Mouse (Mus musculus) intestine, postnatal 0 days (tissue): ENCODE measurements around the gene Snx20. TPM values are rescaled to one million over a fixed set of nuclear protein-coding genes. Genes with fewer than 3 reads are reported as not detected.

Experiments
- ATAC-seq: fragments of 200-750 bp; cut with Nextera tagmentation; 2 replicates; pipeline ENCODE4 v1.8.0; 2017; ENCODE audit warnings: mild to moderate bottlenecking, moderate TSS enrichment, moderate library complexity
- H3K27ac ChIP-seq: fragments of 300-500 bp; sonication (generic); 2 replicates; pipeline ENCODE4 v1.5.1; 2014; ENCODE audit warnings: mild to moderate bottlenecking, low read depth, low read length, moderate library complexity
- H3K27me3 ChIP-seq: fragments of 300-500 bp; sonication (generic); replicated peaks from 2 replicates; pipeline ENCODE4 v1.6.1; 2014; ENCODE audit warnings: low read length, mixed read lengths; ENCODE audit not compliant: control insufficient read depth, insufficient read depth
- H3K36me3 ChIP-seq: fragments of 300-500 bp; sonication (generic); 2 replicates; pipeline ENCODE4 v1.6.1; 2014; ENCODE audit warnings: mild to moderate bottlenecking, moderate library complexity; ENCODE audit not compliant: control insufficient read depth, insufficient read depth
- H3K4me1 ChIP-seq: fragments of 300-500 bp; sonication (generic); replicated peaks from 2 replicates; pipeline ENCODE4 v1.6.1; 2014; ENCODE audit warnings: antibody characterized with exemption, low read length, mixed read lengths; ENCODE audit not compliant: control insufficient read depth, insufficient read depth
- H3K4me2 ChIP-seq: fragments of 300-500 bp; sonication (generic); replicated peaks from 2 replicates; pipeline ENCODE4 v1.6.1; 2014; ENCODE audit warnings: low read depth, mild to moderate bottlenecking, moderate library complexity
- H3K4me3 ChIP-seq: fragments of 300-500 bp; sonication (generic); 2 replicates; pipeline ENCODE4 v1.5.1; 2014; ENCODE audit warnings: low read depth, low read length
- H3K9ac ChIP-seq: fragments of 300-500 bp; sonication (generic); 2 replicates; pipeline ENCODE4 v1.6.1; 2014; ENCODE audit warnings: mild to moderate bottlenecking, low read depth, low read length
- H3K9me3 ChIP-seq: fragments of 300-500 bp; sonication (generic); 2 replicates; pipeline ENCODE4 v1.6.1; 2016; ENCODE audit warnings: mixed run types; ENCODE audit not compliant: control insufficient read depth
- CTCF ChIP-seq: sonication (generic); IDR thresholded peaks from 2 replicates; pipeline ENCODE4 v1.5.1; 2016; ENCODE audit warnings: low read depth, mild to moderate bottlenecking, control low read depth, antibody characterized with exemption, moderate library complexity
- WGBS: fragments of 180-500 bp; shearing (Covaris S2); extraction: QIAGEN DNeasy Blood & Tissue Kit; methylation state at CpG from one replicate; pipeline ENCODE4 v1.1.7; 2014; 5-methylcytosine and 5-hydroxymethylcytosine counted together
- polyA plus RNA-seq: library from polyadenylated mRNA; unstranded; fragments of >200 nt; fragmentation: Nextera tagmentation; extraction: Ambion mirVana; gene quantifications from 2 replicates; pipeline ENCODE4 v1.2.1, GENCODE M21; 2015

Snx20 gene
- polyA plus RNA-seq, 1 experiment from 2014 or later, result 37.1 TPM

DNA sequence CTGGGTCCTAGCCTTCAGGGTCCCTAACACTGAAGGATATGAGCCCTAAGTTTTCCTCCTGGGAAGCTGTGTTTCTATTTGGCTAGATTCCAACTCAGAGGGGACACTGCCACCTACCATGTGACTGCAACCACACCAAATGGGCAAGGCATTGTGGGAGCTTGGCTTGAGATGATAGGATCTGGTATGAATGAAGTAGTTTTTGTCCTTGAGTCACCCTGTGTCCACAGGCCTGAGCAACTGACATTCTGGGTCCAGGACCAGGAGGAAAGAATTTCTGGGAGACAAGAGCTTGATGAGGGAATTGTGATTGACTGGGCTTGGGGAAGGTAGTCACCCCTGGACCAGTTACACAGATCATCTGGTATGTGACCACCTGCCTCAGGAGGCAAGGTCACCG lies 42.0 kb downstream of the Snx20 start:
- no peaks in the 10 kb centered on the region for H3K27me3 ChIP-seq
- H3K9ac ChIP-seq, result no peak overlapping the region
- no peak overlapping the region for H3K27ac ChIP-seq
- ATAC-seq, result no peak
- no peaks in the 10 kb centered on the region; the same call in 1 of the 2 replicates for H3K36me3 ChIP-seq
- TF ChIP-seq CTCF, result no peak
- no peak overlapping the region for H3K4me2 ChIP-seq
- no peak overlapping the region for H3K4me3 ChIP-seq
- WGBS, result 100% methylated on average over 1 of the region's 1 CpGs
- no peaks in the 10 kb centered on the region for H3K4me1 ChIP-seq
- H3K9me3 ChIP-seq, result no peaks in the 10 kb centered on the region

DNA sequence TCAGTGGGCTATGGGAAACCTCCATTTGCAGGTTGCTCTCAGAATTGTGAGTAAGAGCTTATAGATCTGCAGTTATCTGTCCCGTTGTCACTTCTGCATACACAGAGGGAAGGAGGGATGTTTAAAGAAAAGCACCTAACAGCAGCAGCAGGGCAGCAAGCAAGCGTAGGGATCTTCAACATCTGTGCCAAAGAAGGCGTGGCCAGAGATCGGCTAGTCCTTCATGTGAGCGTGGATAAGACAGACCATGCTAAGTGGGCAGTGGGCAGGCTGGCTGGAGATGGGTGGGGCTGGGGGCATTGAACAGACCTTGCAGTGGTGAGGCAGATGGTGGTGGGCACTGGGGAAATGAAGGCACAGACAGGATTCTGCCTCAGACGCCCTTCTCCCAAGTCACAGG lies 45.7 kb downstream of the Snx20 start:
- no peaks in the 10 kb centered on the region for H3K9me3 ChIP-seq
- H3K27ac ChIP-seq, result no peak overlapping the region
- 52% methylated on average over 6 of the region's 6 CpGs for WGBS
- H3K4me3 ChIP-seq, result no peak overlapping the region
- H3K4me2 ChIP-seq, result no peak overlapping the region
- ATAC-seq, result no peak
- H3K27me3 ChIP-seq, result no peaks in the 10 kb centered on the region
- no peak for TF ChIP-seq CTCF
- no peaks in the 10 kb centered on the region for H3K4me1 ChIP-seq
- H3K9ac ChIP-seq, result no peak overlapping the region
- no peaks in the 10 kb centered on the region; the same call in 1 of the 2 replicates for H3K36me3 ChIP-seq

DNA sequence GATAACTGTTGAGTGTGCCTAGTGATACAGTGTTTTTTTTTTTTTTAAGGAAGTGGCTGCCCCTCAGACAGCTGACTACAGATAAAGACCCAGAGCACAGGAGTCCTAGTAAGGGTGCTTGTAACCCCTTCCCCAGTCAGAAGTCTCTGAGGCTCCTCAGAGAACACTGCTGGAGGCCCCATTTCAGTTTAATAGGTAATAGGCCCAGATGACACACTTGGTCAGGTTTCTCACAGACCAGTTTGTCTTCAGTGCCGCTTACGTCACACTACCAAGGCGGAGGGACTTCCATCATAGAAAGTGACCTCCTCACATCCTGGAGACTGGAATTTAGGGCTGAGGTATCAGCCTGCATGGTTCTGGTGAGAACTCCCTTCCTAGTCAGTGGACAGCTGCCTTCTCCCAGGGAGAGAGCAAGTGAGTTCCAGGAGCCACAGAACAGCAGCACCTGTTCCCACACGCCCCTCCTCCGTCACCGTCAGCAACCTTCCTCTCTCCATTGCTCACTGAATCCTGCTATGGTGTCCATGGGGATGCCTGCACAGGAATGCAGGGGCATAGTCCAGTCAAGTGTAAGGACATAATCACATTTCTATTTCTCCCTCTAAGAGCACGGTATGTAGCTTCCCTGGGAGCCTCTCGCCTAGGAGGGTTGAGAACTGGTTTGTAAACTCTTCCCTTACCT lies 47.6 kb downstream of the Snx20 start:
- H3K36me3 ChIP-seq, result peaks cover 3% of the 10 kb centered on the region; the same call in 1 of the 2 replicates
- no peak overlapping the region for H3K9ac ChIP-seq
- no peak overlapping the region for H3K4me2 ChIP-seq
- H3K9me3 ChIP-seq, result no peaks in the 10 kb centered on the region
- H3K4me1 ChIP-seq, result no peaks in the 10 kb centered on the region
- no peaks in the 10 kb centered on the region for H3K27me3 ChIP-seq
- H3K27ac ChIP-seq, result no peak overlapping the region
- ATAC-seq, result no peak
- no peak for TF ChIP-seq CTCF
- no peak overlapping the region for H3K4me3 ChIP-seq
- 88% methylated on average over 8 of the region's 8 CpGs for WGBS

DNA sequence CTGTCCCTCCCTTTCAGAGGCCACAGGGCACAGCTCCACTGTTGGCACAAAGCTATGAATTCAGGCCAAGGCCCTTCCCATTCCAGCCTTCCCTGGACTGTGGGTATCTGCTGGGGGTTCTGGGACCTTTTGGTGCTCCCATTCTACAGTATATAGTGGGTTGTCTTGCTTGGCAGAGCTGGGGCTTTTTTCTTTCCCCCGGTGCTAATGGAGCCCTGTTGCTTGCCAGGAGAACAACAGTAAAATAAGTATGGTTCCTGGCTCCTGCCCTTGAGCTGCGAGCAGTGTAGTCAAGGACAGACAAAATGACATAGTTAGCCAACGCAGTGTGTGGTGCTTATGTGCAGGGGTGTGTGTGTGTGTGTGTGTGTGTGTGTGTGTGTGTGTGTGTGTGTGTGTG lies 52.1 kb downstream of the Snx20 start:
- Histone ChIP-seq H3K36me3 (peaks cover 3% of the 10 kb centered on the region; the same call in 1 of the 2 replicates), H3K27ac (no peak overlapping the region), H3K27me3 (no peaks in the 10 kb centered on the region), H3K4me3 (no peak overlapping the region), H3K4me1 (no peaks in the 10 kb centered on the region), H3K4me2 (no peak overlapping the region), H3K9me3 (no peaks in the 10 kb centered on the region), H3K9ac (no peak overlapping the region)
- TF ChIP-seq CTCF, result no peak
- no peak for ATAC-seq
- 82% methylated on average over 3 of the region's 3 CpGs for WGBS

DNA sequence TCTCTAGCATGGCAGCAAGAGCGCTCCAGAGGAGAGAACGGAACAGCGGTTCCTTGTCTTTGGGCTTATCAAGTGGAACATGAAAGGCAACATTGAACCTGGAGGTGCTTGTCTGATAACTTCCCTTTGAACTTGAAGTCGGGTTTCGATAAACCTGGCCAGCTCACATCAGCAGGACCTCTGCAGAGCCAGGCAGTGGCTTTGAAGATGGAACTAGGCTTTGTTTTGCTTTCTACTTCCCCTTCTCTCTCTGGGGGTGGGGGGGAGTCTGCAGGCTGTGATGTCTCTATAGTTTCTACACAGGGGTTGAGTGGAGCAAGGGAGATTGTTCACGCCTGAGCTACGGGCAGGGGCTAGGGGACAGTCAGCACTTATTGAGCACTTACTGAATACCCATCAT lies 55.1 kb downstream of the Snx20 start:
- no peak for TF ChIP-seq CTCF

DNA sequence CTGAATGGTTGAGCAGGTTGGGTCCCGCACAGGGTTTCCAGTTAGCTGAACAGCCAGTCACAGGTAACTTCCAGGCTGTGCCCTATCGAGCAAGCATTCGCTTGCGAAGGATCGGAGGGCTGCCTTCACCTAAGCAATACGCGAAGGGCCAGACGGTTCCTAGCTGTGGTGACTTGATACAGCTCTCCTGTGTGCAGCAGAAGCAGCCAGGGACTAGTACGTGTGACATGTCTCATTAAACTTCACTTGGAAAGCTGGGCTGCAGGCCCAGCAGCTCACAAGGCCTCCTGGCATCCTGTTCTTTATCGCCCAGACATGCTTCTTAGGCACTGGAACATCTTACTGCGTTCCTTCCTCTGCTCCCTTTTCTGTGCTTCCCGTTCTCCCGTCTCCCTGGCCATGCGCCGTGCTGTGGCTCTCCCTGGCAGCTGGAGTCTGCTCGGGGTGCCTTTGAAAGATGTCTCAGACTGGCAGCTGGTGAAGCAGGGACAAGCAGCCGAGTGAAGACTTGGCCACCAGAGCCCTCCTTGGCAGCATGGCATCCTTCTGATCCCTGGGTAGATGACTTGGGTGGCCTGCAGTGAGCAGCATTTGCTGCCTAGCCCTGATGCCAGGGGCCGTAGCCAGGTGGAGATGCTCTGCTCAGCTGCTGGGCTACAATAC lies 56.1 kb downstream of the Snx20 start:
- 74% methylated on average over 18 of the region's 18 CpGs for WGBS
- Histone ChIP-seq H3K9me3 (no peaks in the 10 kb centered on the region), H3K27ac (no peak overlapping the region), H3K27me3 (no peaks in the 10 kb centered on the region), H3K4me2 (no peak overlapping the region), H3K36me3 (0 out of 2 replicates have a peak, but pooled peaks cover 3% of the 10 kb centered on the region), H3K4me1 (no peaks in the 10 kb centered on the region), H3K4me3 (no peak overlapping the region), H3K9ac (no peak overlapping the region)
- ATAC-seq, result no peak
- TF ChIP-seq CTCF, result no peak

More for the DNA sequence above, 55.1 kb downstream of the Snx20 start:
- 62% methylated on average over 7 of the region's 7 CpGs for WGBS
- H3K27ac ChIP-seq, result no peak overlapping the region
- no peaks in the 10 kb centered on the region for H3K9me3 ChIP-seq
- no peak overlapping the region for H3K4me3 ChIP-seq
- no peak for ATAC-seq
- H3K36me3 ChIP-seq, result peaks cover 3% of the 10 kb centered on the region; the same call in 1 of the 2 replicates
- no peak overlapping the region for H3K4me2 ChIP-seq
- H3K9ac ChIP-seq, result no peak overlapping the region
- H3K27me3 ChIP-seq, result no peaks in the 10 kb centered on the region
- no peaks in the 10 kb centered on the region for H3K4me1 ChIP-seq
